Mouse (Mus musculus) C2C12 (cell line): ENCODE results near the gene Osm.

Experiments
- CEBPB ChIP-seq: IDR thresholded peaks from one replicate; pipeline ENCODE4 v1.6.1; 2011; ENCODE audit warnings: low read depth, mild to moderate bottlenecking, control low read depth, moderate library complexity
- CTCF ChIP-seq: IDR thresholded peaks from one replicate; pipeline ENCODE4 v1.5.1; 2011; ENCODE audit not compliant: control insufficient read depth, insufficient read depth, insufficient read length
- FOSL1 ChIP-seq: IDR thresholded peaks from one replicate; pipeline ENCODE4 v1.8.0; 2011; ENCODE audit warnings: mild to moderate bottlenecking, low read length; ENCODE audit not compliant: poor library complexity, insufficient read depth, severe bottlenecking
- MAX ChIP-seq: IDR thresholded peaks from one replicate; pipeline ENCODE4 v1.6.1; 2011; ENCODE audit warnings: mild to moderate bottlenecking, control low read depth
- MYOD1 ChIP-seq: IDR thresholded peaks from one replicate; pipeline ENCODE4 v1.6.1; 2011; ENCODE audit warnings: low read depth; ENCODE audit not compliant: control insufficient read depth, insufficient read length
- MYOG ChIP-seq: IDR thresholded peaks from one replicate; pipeline ENCODE4 v1.6.1; 2011; ENCODE audit not compliant: control insufficient read depth, insufficient read length; ENCODE audit errors: extremely low read depth
- USF1 ChIP-seq: IDR thresholded peaks from one replicate; pipeline ENCODE4 v1.6.1; 2011; ENCODE audit warnings: low read depth, mild to moderate bottlenecking, control low read depth, moderate library complexity

DNA sequence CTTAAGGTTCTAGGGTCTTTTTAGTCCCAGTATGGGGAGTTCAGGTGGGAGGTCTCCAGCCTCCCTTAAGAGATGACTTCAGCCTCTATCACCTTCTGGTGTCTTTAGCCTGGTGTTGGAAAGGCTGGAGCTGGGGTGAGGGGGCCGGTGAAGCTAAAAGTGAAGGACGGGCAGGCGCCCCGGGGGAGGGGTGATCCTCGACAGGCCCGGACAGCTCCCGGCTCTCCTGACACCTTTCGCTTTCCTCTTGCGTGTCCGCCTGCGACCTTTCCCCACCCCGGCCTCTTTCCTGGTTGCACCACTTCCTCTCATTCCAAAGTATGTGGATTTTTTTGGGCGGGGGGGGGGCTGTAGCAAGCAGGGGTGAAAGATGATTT lies 31.0 kb downstream of the Osm start:
- TF ChIP-seq FOSL1 (no peak), MAX (no peak), MYOG (no peak), CTCF (no peak), MYOD1 (no peak), USF1 (no peak), CEBPB (no peak)
